Mouse (Mus musculus): ENCODE data around the gene 4930402H24Rik. TPM values are rescaled to one million over a fixed set of nuclear protein-coding genes. Genes with fewer than 3 reads are reported as not detected.

Gene 4930402H24Rik
- total RNA-seq (2017) = 12.2 and 16.4 TPM in 2 replicates

- ATAC-seq (replicated peaks; ENCODE audit: low read depth, poor library complexity, severe bottlenecking) = peak; percentile 95
Observed at GRCm38 (mm10) chr2:130905751-130906583, at the start of gene 4930402H24Rik, which contains the start of gene Atrn. Gene 4930402H24Rik, minus strand, starts transcription at chr2:130906406. Gene Atrn, plus strand, starts transcription at chr2:130906495.

DNA sequence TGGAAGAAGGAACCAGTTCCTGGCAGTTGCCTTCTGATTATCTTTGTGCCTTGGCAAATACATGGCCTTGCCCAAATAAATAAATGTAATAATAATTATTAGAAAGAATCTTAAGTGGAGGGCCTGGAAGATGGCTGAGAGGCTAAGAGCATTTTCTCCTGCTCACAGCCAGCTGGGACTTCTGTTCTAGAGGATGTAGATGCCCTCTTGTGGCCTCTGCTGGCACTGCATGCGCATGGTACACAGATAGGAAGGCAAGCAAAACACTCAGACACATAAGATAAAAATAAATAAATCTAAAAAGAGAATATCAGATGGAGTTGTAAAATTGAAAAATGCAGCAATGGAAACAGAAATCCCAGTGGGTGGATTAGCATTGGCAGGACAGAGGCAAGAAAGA lies 44.3 kb upstream of the 4930402H24Rik start:
- peak; percentile 88 for ATAC-seq (replicated peaks; ENCODE audit: low read depth, poor library complexity, severe bottlenecking)

GRCm38 (mm10) chr2:130949781-130950180 lies 43.6 kb upstream of the 4930402H24Rik start:
- ATAC-seq (replicated peaks; ENCODE audit: low read depth, poor library complexity, severe bottlenecking) = no peak

DNA sequence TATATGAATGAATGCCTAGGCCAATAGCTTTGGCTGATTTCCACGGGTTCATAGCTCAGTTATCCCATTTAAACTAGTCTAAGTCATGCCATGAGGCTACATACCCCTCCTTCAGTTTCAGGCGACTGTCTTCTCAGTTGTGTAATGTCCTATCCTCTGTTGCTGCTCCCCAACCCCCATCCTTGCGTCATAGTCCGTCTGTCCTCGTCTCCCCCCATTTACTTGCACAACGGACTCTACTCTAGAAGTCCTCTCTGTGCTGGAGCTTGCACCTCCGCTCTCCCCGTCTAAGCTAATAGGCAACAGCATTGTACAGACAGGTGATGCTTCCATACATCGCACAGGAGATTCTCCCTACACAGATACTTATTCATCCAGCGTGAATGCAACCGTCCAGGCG lies 26.7 kb upstream of the 4930402H24Rik start:
- peak; percentile 45; the same call in 1 of the 2 replicates for ATAC-seq (replicated peaks; ENCODE audit: low read depth, poor library complexity, severe bottlenecking)

DNA sequence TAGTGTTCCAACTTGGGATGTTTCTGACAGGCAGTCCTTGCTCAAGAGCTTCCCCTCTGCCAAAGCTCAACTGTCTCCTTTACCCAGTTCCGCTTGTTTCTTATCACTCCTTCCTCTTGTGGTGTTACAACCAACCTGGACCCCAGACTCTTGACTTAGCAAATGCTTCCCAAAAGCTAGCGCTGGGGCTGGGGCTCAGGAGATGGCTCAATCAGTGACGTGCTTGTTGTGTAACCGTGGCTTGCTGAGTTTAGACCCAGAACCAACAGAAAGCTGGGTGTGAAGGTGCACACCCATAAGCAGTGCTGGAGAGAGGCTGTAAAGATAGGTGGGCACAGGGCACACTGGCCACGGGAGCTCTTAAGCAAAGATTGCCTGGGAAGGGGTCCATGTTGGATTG lies 23.8 kb upstream of the 4930402H24Rik start:
- peak; percentile 84 for ATAC-seq (replicated peaks; ENCODE audit: low read depth, poor library complexity, severe bottlenecking)

DNA sequence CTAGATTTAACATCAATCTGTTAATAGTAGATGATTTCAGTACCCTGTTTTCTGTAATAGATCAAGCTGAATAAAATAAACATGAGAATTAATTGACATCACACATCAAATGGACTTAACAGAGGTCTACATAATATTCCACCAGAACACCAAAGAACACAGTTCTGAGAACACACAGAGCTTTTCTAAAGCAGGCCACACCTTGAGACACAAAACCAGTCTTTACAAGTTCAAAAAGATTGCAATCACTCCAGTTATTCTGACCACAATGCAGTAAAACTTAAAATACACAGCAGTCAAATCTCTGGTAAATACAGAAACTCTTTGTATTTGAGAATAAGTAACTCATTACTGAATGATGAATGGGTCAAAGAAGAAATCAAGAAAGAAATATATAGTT lies 22.3 kb upstream of the 4930402H24Rik start:
- ATAC-seq (replicated peaks; ENCODE audit: low read depth, poor library complexity, severe bottlenecking) = no peak

DNA sequence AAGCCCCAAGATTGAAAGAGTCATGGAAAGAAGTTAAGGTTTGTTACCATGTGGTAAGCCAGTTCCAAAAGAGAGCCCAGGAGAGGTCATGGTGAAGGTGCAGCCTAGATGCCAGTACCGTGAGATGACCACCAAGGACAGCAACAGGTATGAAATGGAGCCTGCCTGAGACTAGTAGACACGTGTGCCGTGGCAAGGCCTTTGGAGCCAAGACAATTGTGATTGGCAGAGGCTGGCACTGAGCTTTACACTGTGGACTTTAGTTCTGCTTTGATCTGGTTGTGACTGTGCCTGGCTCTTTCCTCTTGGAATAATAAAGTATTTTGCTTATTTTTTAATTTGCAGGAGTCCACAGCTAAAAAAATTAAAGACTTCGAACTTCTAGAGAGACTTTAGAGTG lies 21.8 kb upstream of the 4930402H24Rik start:
- no peak for ATAC-seq (replicated peaks; ENCODE audit: low read depth, poor library complexity, severe bottlenecking)

- no peak for ATAC-seq (replicated peaks; ENCODE audit: low read depth, poor library complexity, severe bottlenecking)
Observed at GRCm38 (mm10) chr2:130924950-130925349, 18.7 kb upstream of the 4930402H24Rik start.

GRCm38 (mm10) chr2:130919062-130919593 lies 12.9 kb upstream of the 4930402H24Rik start:
- no peak for ATAC-seq (replicated peaks; ENCODE audit: low read depth, poor library complexity, severe bottlenecking)

GRCm38 (mm10) chr2:130917686-130918085 lies 11.5 kb upstream of the 4930402H24Rik start:
- no peak for ATAC-seq (replicated peaks; ENCODE audit: low read depth, poor library complexity, severe bottlenecking)

- no peak for ATAC-seq (replicated peaks; ENCODE audit: low read depth, poor library complexity, severe bottlenecking)
Observed at GRCm38 (mm10) chr2:130916521-130917147, 10.4 kb upstream of the 4930402H24Rik start.

- no peak for ATAC-seq (replicated peaks; ENCODE audit: low read depth, poor library complexity, severe bottlenecking)
Observed at GRCm38 (mm10) chr2:130914873-130915272, 8.7 kb upstream of the 4930402H24Rik start.

GRCm38 (mm10) chr2:130911691-130912090 lies 5.5 kb upstream of the 4930402H24Rik start:
- no peak for ATAC-seq (replicated peaks; ENCODE audit: low read depth, poor library complexity, severe bottlenecking)

GRCm38 (mm10) chr2:130906584-130907315 lies 544 bp upstream of the 4930402H24Rik start:
- ATAC-seq (replicated peaks; ENCODE audit: low read depth, poor library complexity, severe bottlenecking) = no peak

GRCm38 (mm10) chr2:130898783-130899182 lies 7.4 kb downstream of the 4930402H24Rik start:
- ATAC-seq (replicated peaks; ENCODE audit: low read depth, poor library complexity, severe bottlenecking) = no peak

DNA sequence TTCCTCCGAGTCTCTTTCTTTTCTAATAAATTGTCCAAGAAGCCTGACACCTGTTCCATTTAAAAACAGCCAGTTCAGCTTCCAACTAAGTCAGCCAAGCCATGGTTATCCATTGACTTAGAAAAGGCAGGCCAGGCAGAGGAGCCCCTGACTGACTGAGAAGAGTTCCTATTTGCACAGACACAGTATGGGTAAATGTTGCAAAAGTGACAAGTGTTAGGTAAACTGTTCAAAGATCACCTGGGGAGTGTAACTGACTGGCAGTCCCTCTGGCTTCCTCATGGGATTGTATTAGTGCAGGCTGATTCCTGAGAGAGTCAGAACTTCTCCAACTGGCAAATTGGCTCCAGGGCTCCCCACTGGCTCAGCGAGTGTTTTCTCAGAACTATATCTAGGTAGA lies 8.3 kb downstream of the 4930402H24Rik start:
- no peak for ATAC-seq (replicated peaks; ENCODE audit: low read depth, poor library complexity, severe bottlenecking)

GRCm38 (mm10) chr2:130896944-130897343 lies 9.3 kb downstream of the 4930402H24Rik start:
- no peak for ATAC-seq (replicated peaks; ENCODE audit: low read depth, poor library complexity, severe bottlenecking)

GRCm38 (mm10) chr2:130887456-130887855 lies 18.8 kb downstream of the 4930402H24Rik start:
- ATAC-seq (replicated peaks; ENCODE audit: low read depth, poor library complexity, severe bottlenecking) = no peak

DNA sequence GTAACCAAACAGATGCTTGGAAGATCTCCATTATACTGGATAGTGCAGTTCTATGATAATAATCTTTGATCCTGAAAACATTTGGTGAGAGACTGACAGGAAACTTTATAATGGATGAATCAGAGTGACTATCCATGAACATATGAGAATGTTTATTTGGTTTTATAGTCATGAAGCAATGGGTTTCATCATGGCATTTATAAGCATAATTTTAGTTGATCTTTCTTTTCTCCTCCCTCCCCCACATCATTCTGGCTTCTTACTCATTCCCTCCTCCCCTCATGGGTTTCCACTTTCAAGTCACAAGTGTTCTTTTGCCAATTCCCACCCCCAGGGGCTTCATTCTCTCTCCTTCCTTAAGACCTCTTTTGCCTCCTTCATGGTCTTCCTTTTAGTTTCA lies 19.2 kb downstream of the 4930402H24Rik start:
- no peak for ATAC-seq (replicated peaks; ENCODE audit: low read depth, poor library complexity, severe bottlenecking)

- no peak for ATAC-seq (replicated peaks; ENCODE audit: low read depth, poor library complexity, severe bottlenecking)
Observed at GRCm38 (mm10) chr2:130877376-130877775, 28.8 kb downstream of the 4930402H24Rik start.
